Mouse (Mus musculus): ENCODE measurements around the gene Kifc3.
"Not testable (repeated sequence)": the region's sequence is repeated elsewhere in the genome, so short reads cannot be mapped to it uniquely, and the experiment has no call there.

Kifc3 gene

GRCm38 (mm10) chr8:95202649-95203275, at the start of gene Kifc3:
Kifc3 (minus strand) TSS chr8:95202812.
- CTCF ChIA-PET, result interaction anchor here (0.6 to 2.4 kb wide), 51 partner anchors 8 to 1052 kb away, joined by 3 to 27 read pairs (median 4); no protein-coding TSS in a partner anchor
- POLR2A ChIA-PET, result interaction anchor here in 3 of 4 experiments (0.6 to 1.5 kb wide), 8 partner anchors 9 to 455 kb away, joined by 3 to 5 read pairs (median 4); partner anchors contain the start of genes Usb1 (in 1 of the 3) and Zfp319 (in 1 of the 3)

GRCm38 (mm10) chr8:95252056-95252455, 49.4 kb upstream of the Kifc3 start:
- ChIA-PET POLR2A (interaction anchor here in 3 of 4 experiments (0.6 to 3.1 kb wide), 6 partner anchors 10 to 238 kb away, joined by 3 to 9 read pairs (median 3); partner anchors contain the start of genes Csnk2a2 (in 1 of the 3), Usb1 (in 1 of the 3) and Zfp319 (in 1 of the 3)), CTCF (interaction anchor here in 3 of 4 experiments (0.5 to 1.6 kb wide), 14 partner anchors 9 to 274 kb away, joined by 3 to 6 read pairs (median 3); partner anchors contain the start of genes Mmp15 (in 1 of the 3), Usb1 (in 1 of the 3) and Zfp319 (in 1 of the 3))

GRCm38 (mm10) chr8:95249847-95250246, 47.2 kb upstream of the Kifc3 start:
- POLR2A ChIA-PET, result no interaction called here
- CTCF ChIA-PET, result interaction anchor here in 1 of 4 experiments (1.1 to 1.6 kb wide), 2 partner anchors 63 to 82 kb away, joined by 4 read pairs; partner anchors contain the start of genes Usb1 and Zfp319

GRCm38 (mm10) chr8:95247277-95247676, 44.7 kb upstream of the Kifc3 start:
- ChIA-PET POLR2A (interaction anchor here in 1 of 4 experiments (0.6 kb wide), 1 partner anchor 11 kb away, joined by 3 read pairs; no protein-coding TSS in a partner anchor), CTCF (no interaction called here)

- ChIA-PET POLR2A (no interaction called here), CTCF (interaction anchor here in 3 of 4 experiments (0.6 to 1.8 kb wide), 6 partner anchors 8 to 131 kb away, joined by 3 to 6 read pairs (median 4); no protein-coding TSS in a partner anchor)
These were observed 42.6 kb upstream of the Kifc3 start for GRCm38 (mm10) chr8:95245180-95245579.

GRCm38 (mm10) chr8:95243853-95244252, 41.2 kb upstream of the Kifc3 start:
- CTCF ChIA-PET, result no interaction called here
- POLR2A ChIA-PET, result interaction anchor here in 1 of 4 experiments (0.6 kb wide), 1 partner anchor 20 kb away, joined by 3 read pairs; no protein-coding TSS in a partner anchor

- ChIA-PET POLR2A (interaction anchor here in 2 of 4 experiments (0.6 to 1.6 kb wide), 5 partner anchors 9 to 89 kb away, joined by 3 read pairs; partner anchors contain the start of genes Usb1 (in 2 of the 2) and Zfp319 (in 2 of the 2)), CTCF (interaction anchor here (0.6 to 2.2 kb wide), 12 partner anchors 9 to 427 kb away, joined by 3 to 9 read pairs (median 5); no protein-coding TSS in a partner anchor)
These were observed 40.4 kb upstream of the Kifc3 start for GRCm38 (mm10) chr8:95242826-95243571.

- CTCF ChIA-PET, result interaction anchor here (0.5 to 2.2 kb wide), 13 partner anchors 9 to 427 kb away, joined by 3 to 9 read pairs (median 5); no protein-coding TSS in a partner anchor
- POLR2A ChIA-PET, result interaction anchor here in 2 of 4 experiments (0.5 to 1.6 kb wide), 8 partner anchors 9 to 90 kb away, joined by 3 to 4 read pairs (median 3); partner anchors contain the start of genes Usb1 (in 2 of the 2) and Zfp319 (in 2 of the 2)
These were observed 39.6 kb upstream of the Kifc3 start for GRCm38 (mm10) chr8:95242099-95242825.

- CTCF ChIA-PET, result interaction anchor here (0.5 to 2.8 kb wide), 78 partner anchors 9 to 667 kb away, joined by 3 to 21 read pairs (median 4); partner anchors contain the start of genes Usb1 (in 3 of the 4), Zfp319 (in 2 of the 4), Katnb1 (in 1 of the 4) and Kifc3 (in 1 of the 4)
- POLR2A ChIA-PET, result interaction anchor here in 3 of 4 experiments (0.6 to 1.2 kb wide), 4 partner anchors 12 to 310 kb away, joined by 3 to 5 read pairs (median 4); partner anchors contain the start of gene Katnb1 (in 1 of the 3)
These were observed 33.1 kb upstream of the Kifc3 start for GRCm38 (mm10) chr8:95235683-95236082.

- POLR2A ChIA-PET, CTCF ChIA-PET: not testable (repeated sequence)
These were observed 27.5 kb upstream of the Kifc3 start for GRCm38 (mm10) chr8:95230086-95230485.

- ChIA-PET CTCF (interaction anchor here in 3 of 4 experiments (0.5 to 1.5 kb wide), 3 partner anchors 9 to 125 kb away, joined by 5 to 13 read pairs (median 7); no protein-coding TSS in a partner anchor), POLR2A (no interaction called here)
These were observed 24.5 kb upstream of the Kifc3 start for GRCm38 (mm10) chr8:95227151-95227468.

- ChIA-PET POLR2A (no interaction called here), CTCF (interaction anchor here in 3 of 4 experiments (0.5 to 1.5 kb wide), 3 partner anchors 9 to 124 kb away, joined by 5 to 13 read pairs (median 7); no protein-coding TSS in a partner anchor)
These were observed 23.9 kb upstream of the Kifc3 start for GRCm38 (mm10) chr8:95226251-95227150.

GRCm38 (mm10) chr8:95223969-95224368, 21.4 kb upstream of the Kifc3 start:
- ChIA-PET POLR2A (interaction anchor here in 1 of 4 experiments (0.6 kb wide), 2 partner anchors 20 to 109 kb away, joined by 3 to 4 read pairs; no protein-coding TSS in a partner anchor), CTCF (interaction anchor here (0.6 to 1.9 kb wide), 9 partner anchors 11 to 409 kb away, joined by 3 to 13 read pairs (median 4); no protein-coding TSS in a partner anchor)

GRCm38 (mm10) chr8:95221045-95221444, 18.4 kb upstream of the Kifc3 start:
- ChIA-PET POLR2A (interaction anchor here in 1 of 4 experiments (0.7 to 1.1 kb wide), 2 partner anchors 80 to 119 kb away, joined by 4 to 5 read pairs; no protein-coding TSS in a partner anchor), CTCF (interaction anchor here (0.7 to 1.7 kb wide), 10 partner anchors 9 to 271 kb away, joined by 3 to 7 read pairs (median 4); no protein-coding TSS in a partner anchor)

- ChIA-PET POLR2A (interaction anchor here in 1 of 4 experiments (0.7 to 1.1 kb wide), 2 partner anchors 79 to 119 kb away, joined by 4 to 5 read pairs; no protein-coding TSS in a partner anchor), CTCF (interaction anchor here (0.7 to 1.7 kb wide), 11 partner anchors 8 to 271 kb away, joined by 3 to 8 read pairs (median 4); no protein-coding TSS in a partner anchor)
These were observed 18.0 kb upstream of the Kifc3 start for GRCm38 (mm10) chr8:95220571-95220998.

- POLR2A ChIA-PET, result interaction anchor here in 1 of 4 experiments (0.7 to 0.8 kb wide), 2 partner anchors 52 to 57 kb away, joined by 3 read pairs; no protein-coding TSS in a partner anchor
- CTCF ChIA-PET, result interaction anchor here in 3 of 4 experiments (0.7 to 1.4 kb wide), 4 partner anchors 32 to 489 kb away, joined by 3 to 5 read pairs (median 4); no protein-coding TSS in a partner anchor
These were observed 17.0 kb upstream of the Kifc3 start for GRCm38 (mm10) chr8:95219623-95220022.
